Mouse (Mus musculus) kidney, postnatal 4 days (tissue): ENCODE results near the gene Slc16a5.

Experiments used
- DNase-seq, 2 experiments: peaks; one replicate each; pipeline ENCODE4 v3.0.0; 2021; ENCODE audit warnings: mixed read lengths in 2 of 2

Gene Slc16a5

GRCm38 (mm10) chr11:115462243-115462891 lies at the start of gene Slc16a5:
Gene Slc16a5, plus strand, starts transcription at chr11:115462474.
- DNase-seq = peak; percentile 50 to 68

GRCm38 (mm10) chr11:115419531-115420237 lies 42.6 kb upstream of the Slc16a5 start, which contains the start of the genes Atp5h and Kctd2:
Gene Atp5h, minus strand, starts transcription at chr11:115419962.
Gene Kctd2, plus strand, starts transcription at chr11:115420128.
- peak; percentile 92 to 96 for DNase-seq

- peak; percentile 76 to 85 for DNase-seq
These were observed 41.7 kb upstream of the Slc16a5 start for GRCm38 (mm10) chr11:115420336-115421190.

- DNase-seq = no peak
These were observed 40.9 kb upstream of the Slc16a5 start for GRCm38 (mm10) chr11:115421328-115421727.

- DNase-seq = no peak
These were observed 40.3 kb upstream of the Slc16a5 start for GRCm38 (mm10) chr11:115421972-115422371.

- DNase-seq = no peak
These were observed 39.2 kb upstream of the Slc16a5 start for GRCm38 (mm10) chr11:115423091-115423490.

GRCm38 (mm10) chr11:115424666-115425065 lies 37.6 kb upstream of the Slc16a5 start:
- no peak for DNase-seq

- DNase-seq = no peak
These were observed 36.6 kb upstream of the Slc16a5 start for GRCm38 (mm10) chr11:115425671-115426070.

- peak; percentile 74 to 85 for DNase-seq
These were observed 34.6 kb upstream of the Slc16a5 start for GRCm38 (mm10) chr11:115427482-115428331.

GRCm38 (mm10) chr11:115429307-115429706 lies 33.0 kb upstream of the Slc16a5 start:
- DNase-seq = no peak

GRCm38 (mm10) chr11:115430561-115430960 lies 31.7 kb upstream of the Slc16a5 start:
- no peak for DNase-seq

GRCm38 (mm10) chr11:115432814-115433213 lies 29.5 kb upstream of the Slc16a5 start:
- no peak for DNase-seq

GRCm38 (mm10) chr11:115433342-115433741 lies 28.9 kb upstream of the Slc16a5 start:
- DNase-seq = no peak

GRCm38 (mm10) chr11:115435596-115436337 lies 26.5 kb upstream of the Slc16a5 start:
- peak; percentile 53 to 67 for DNase-seq

GRCm38 (mm10) chr11:115437571-115438122 lies 24.6 kb upstream of the Slc16a5 start:
- DNase-seq = no peak

GRCm38 (mm10) chr11:115439326-115439725 lies 22.9 kb upstream of the Slc16a5 start:
- no peak for DNase-seq

- DNase-seq = peak in 1 of 2 experiments; percentile 24
These were observed 22.2 kb upstream of the Slc16a5 start, which contains the start of gene Trim80 for GRCm38 (mm10) chr11:115439906-115440595. Gene Trim80, plus strand, starts transcription at chr11:115440545.

- peak in 1 of 2 experiments; percentile 25 for DNase-seq
These were observed 20.9 kb upstream of the Slc16a5 start for GRCm38 (mm10) chr11:115441417-115441816.

- DNase-seq = peak in 1 of 2 experiments; percentile 48
These were observed 15.4 kb upstream of the Slc16a5 start for GRCm38 (mm10) chr11:115446906-115447305.

- DNase-seq = peak in 1 of 2 experiments; percentile 24
These were observed 14.9 kb upstream of the Slc16a5 start for GRCm38 (mm10) chr11:115447321-115447885.
